Mouse (Mus musculus): Measurements from ENCODE around the gene Txk.

DNA sequence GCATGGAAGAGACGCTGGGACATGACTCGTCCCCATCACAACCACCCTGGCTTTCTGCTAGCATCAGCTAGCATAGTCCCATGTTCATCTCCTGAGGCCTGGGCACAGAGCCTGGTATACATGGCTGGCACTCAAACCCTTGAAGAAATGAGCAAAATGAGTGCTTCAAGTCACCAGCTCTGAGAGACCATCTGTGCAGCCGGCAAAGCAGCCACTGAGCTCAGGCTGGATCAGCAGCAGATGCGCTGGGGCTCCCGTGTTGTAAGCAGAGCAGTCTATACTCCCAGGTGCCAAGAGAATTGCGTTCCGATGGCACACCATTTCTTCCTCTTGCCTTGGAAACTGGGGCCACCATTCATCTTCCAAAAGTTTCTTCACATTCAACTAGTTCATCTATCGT lies 3.4 kb upstream of the Txk start:
- no peak for TF ChIP-seq CTCF (IDR thresholded peaks at IDR 0.05 in 2 of 3, conservative IDR thresholded peaks at IDR 0.05 in 1 of 3; ENCODE audit: control insufficient read depth in 1 of 3, insufficient read depth in 1 of 3, low read depth in 2 of 3, low read length in 3 of 3, poor library complexity in 1 of 3, severe bottlenecking in 1 of 3)
- no peak for TF ChIP-seq SMC3 (IDR thresholded peaks at IDR 0.05; ENCODE audit: low read depth, low read length)
- no peak for TF ChIP-seq USF1 (IDR thresholded peaks at IDR 0.05; ENCODE audit: low read depth, low read length)
- no peak for TF ChIP-seq POLR2A (IDR thresholded peaks at IDR 0.05; ENCODE audit: control insufficient read depth in 1 of 2, insufficient read depth in 1 of 2, low read depth in 1 of 2, low read length in 2 of 2, poor library complexity in 1 of 2)
- TF ChIP-seq CHD2 (IDR thresholded peaks at IDR 0.05; ENCODE audit: low read length) = no peak
- TF ChIP-seq UBTF (IDR thresholded peaks at IDR 0.05; ENCODE audit: borderline replicate concordance, insufficient read depth, low read depth, low read length) = no peak
